Mouse (Mus musculus) kidney, adult 2 months (tissue): ENCODE data around the gene Pop5.

Source experiments
- CTCF ChIP-seq: fragments of 200-500 bp; conservative IDR thresholded peaks from 2 replicates; pipeline ENCODE4 v1.5.1; 2011; ENCODE audit warnings: low read depth, mild to moderate bottlenecking, control low read depth, low read length, moderate library complexity, mixed read lengths; ENCODE audit not compliant: insufficient read depth, insufficient read length
- POLR2A ChIP-seq: fragments of 200-500 bp; IDR thresholded peaks from one replicate; pipeline ENCODE4 v1.6.1; 2011; ENCODE audit warnings: low read depth, low read length, control low read depth

GRCm38 (mm10) chr5:115194626-115195221 is 40.9 kb upstream of the Pop5 start:
- no peak for TF ChIP-seq CTCF
- TF ChIP-seq POLR2A, result no peak
